Mouse (Mus musculus) Muller cell, postnatal 12 days (primary cell): ENCODE measurements around the gene Arhgdib.

Source experiments
- DNase-seq: peaks from one replicate; pipeline ENCODE4 v3.0.0-alpha.2; 2015; ENCODE audit errors: inconsistent ontology term

The Arhgdib gene

DNA sequence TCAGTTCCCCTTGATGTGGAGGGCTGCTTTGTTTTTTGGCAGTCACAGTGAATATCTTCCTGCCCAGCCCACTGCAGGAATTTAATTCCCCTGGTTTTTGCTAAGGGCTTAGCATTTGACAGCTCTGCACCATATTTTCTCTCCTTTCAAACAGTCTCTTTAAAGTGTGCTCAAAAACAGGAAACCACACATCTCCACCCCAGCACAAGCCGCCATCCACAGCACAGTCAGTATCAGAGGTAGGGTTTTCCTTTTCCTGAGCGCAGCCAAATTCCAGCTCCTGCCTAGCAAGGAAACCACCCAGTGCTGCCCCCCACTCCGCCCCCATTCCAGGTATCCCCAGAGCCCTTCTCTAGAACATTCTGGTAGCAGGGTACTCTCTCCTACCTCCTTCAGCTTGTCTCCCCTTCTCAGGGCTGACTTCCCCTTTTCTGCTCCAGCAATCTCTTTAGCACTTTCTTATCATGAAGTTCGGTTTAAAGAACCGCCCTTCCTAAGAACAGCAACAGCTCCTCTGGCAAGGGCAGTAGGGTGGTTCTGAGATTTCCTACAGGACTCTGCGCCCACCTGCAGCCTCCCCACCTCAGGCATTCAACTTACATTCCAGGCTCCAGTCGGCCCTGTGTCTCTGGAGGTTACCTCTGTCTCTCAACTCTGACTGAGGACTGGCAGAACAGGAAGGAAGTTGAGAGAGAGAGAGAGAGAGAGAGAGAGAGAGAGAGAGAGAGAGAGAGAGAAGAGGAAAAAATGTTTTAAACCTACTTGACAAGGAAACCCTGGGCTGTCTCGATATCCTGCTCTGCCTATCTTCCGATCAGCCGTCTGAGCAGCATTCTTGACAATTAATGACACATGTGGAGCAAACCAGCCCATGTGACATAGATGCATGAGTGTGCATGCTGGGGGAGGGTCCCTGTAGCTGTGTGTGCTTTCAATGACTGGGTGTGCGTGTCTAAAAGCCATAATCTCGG is at the start of gene Arhgdib:
TSS of gene Arhgdib (minus strand) at position 849 of the 971 bp plus-strand sequence.
- no peak for DNase-seq

DNA sequence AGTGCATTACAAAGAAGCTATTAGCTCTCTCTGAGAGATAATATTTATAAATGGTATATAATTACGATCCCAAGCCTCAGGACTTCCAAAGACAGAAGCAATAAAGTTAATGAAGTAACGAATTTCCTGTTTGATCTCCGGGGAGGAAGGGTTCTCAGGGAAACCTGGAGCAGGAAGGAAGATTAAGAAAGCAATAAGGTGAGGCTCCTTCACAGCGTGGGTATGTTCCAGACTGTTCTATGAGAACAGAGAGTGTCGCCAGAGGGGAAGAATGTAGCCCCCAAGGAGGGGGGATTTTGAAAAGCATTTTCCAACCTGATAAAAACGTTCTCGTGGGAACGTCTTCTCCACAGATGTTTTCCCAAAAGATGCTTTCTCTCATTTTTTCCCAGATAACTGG is 48.9 kb upstream of the Arhgdib start:
- no peak for DNase-seq

DNA sequence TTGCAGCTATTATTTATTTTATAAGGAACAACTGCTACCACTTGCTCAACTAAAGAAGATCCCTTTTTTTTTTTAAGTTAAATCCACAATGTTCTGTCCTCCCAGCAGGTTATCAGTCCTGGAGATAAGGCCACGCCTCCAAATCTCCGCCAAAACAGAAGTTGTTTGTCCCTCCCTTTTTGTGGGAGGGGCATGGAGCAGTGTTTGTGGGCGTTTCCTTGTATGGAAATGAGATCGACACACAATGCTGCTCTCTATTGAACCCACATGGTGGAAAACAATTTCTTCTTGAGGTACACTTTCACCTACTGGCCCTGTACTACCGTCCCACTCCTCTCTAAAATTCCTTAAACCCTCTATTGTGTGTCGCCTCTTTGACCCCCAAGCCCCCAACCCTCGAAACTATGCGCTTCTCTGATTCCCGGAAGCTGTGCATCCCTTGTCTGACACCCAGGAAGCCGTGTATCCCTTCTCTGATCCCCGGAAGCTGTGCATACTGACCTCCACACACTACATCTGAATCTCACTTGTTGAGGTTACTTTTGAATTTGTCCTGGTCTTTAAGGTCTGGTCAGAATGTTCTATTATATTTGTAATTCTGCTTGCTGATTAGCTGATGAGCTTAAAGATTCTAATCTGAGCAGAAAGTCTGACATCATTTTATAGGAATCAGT is 48.3 kb upstream of the Arhgdib start:
- DNase-seq = no peak

DNA sequence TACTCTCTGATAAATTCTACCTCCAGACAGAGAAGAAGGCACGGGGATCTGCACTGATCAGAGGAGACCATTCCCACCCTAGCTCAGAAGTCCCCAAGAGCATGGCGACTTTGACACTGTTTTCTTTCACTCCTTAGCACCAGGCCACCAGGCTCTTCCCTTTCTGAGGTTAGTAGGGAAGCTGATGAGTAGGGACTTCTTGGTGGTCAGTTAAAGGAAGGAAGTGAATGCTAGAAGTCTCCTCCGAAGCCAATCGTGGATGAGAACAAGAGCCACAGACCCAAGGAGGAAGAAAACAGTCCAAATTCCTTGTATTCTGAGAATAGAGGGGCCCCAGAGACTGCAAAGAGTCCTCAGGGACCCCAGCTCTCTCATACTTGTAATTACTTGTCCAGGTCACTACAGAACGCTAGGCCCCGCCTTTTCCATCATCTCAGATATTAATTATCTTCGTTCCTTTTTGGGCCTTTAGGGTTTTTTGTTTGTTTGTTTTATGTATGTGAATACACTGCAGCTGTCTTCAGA is 46.9 kb upstream of the Arhgdib start:
- no peak for DNase-seq

DNA sequence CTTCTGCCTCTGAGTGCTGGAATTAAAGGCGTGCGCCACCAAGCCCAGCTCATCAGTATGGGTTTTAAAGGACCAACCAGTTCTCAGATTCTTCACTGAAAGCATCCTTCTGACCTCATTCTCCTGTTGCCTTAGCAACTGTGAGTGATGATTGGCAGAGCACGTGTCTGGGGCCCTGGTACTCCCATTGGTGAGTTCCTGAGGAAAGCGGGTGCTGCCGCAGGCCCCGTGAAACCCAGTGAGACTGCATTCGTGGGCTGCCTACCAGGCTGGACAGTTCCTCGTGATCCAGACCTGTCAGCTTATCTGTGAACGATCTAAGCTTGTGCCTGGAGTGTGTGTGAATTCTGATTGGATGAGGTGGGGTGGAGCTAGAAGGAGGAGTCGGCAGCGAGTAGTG is 45.0 kb upstream of the Arhgdib start:
- DNase-seq = no peak

DNA sequence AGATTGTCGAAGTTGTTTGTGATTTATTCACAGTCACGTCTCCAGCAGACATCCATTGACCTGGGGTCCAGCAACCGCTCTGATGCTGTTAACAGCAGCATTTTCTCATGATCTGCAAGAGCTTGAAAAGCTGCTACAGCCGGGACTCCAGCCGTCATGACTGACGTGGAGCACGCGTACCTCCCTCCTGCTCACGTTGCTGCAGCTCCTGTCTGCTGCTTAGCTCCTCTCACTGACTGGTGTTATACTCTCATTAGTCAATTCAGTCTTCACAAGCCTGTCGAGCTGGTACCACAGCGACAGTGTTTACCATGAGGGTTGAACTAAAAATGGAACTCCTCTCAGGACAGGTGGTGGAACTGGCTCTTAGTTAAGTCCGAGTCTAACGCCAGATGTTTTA is 44.3 kb upstream of the Arhgdib start:
- no peak for DNase-seq

DNA sequence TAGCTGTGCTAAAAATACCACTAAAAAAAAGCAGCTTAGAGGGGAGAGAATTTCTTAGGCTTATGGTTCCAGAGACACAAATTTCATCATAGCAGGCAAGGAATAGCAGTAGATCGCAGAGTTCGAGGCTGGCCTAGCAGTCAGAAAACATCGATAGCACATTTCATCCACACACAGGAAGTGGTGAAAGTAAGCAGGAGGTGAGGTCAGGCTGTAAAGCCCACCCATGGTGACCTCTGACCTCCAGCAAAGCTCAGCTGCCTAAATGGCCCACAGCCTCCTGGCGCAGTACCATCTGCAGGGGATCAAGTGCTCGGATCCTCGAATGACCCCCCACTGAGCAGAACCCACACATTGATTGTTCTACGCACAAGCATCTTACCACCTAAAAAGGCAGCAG is 41.5 kb upstream of the Arhgdib start:
- no peak for DNase-seq

DNA sequence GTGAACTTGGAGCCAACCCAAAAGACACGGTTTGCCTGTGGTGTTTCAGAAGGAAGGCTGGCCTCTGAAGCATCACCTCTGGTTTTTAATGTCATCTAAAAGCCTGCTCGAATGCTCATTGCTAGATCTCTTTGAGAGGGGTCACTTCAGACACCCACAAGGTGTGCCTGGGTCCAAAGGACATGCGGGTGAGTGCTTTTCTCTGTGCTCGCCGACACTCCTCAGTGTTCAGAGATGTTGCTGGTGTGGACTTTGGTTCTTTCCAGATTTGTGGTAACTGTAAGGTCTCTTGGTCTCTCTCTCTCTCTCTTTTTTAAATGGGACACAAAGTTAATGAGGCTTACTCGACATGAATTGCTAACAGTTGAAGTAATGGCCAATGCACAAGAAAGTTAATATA is 40.9 kb upstream of the Arhgdib start:
- DNase-seq = no peak

DNA sequence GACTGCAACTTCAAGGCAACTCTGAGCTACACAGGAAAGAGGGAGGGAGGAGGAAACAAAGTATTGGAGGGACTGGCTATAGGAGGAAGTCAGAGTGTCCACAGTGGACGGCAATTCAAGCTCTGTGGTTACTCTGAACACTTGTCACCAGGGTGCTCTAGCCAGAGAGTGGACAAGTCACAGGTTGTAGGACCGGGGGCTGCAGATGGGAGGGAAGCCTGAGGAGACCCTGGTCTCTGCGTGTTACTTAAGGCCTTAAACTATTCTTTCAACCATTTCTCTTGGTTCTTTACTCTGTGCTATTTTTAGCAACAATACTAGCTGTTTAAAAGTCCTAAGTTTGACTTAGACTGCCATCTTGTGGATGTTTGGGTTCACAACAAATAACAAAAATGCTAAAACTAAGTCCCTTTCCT is 38.6 kb upstream of the Arhgdib start:
- peak; percentile 49 for DNase-seq

DNA sequence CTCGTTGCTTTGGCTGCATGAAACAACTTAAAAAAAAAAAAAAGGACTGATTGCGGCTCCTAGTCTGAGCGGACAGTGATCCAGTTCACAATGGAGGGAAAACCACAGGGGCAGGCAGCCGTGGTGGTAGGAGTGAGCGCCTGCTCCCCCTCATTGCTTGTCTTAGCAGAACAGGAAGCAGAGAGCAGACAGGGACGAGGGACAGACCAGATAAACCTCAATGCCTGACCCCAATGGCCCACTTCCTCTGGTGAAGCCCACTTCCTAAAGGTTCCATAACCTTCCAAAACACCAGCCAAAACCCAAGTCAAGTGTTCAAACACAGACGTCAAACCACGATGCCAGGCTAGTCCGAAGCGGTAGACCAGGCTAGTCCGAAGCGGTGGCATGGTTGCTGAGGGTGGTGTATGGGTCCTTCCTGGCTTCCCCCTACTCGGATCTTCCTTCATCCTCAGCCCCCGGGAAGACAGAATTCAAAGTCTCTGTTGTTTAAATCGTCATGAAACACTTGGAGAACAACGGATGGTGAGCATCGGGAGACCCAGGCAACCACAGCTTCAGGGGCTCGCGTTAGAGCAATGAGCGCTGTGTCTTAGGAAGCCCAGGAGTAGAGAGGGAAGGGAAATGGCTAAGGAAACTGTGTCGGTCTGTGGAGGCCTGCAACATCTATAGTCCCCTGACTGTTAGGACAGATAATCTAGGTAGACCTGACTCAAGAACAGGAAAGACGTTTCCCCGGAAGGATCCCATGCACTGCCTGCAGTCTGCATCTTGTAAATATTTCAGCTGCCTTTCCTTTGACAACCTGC is 37.8 kb upstream of the Arhgdib start:
- DNase-seq = no peak

DNA sequence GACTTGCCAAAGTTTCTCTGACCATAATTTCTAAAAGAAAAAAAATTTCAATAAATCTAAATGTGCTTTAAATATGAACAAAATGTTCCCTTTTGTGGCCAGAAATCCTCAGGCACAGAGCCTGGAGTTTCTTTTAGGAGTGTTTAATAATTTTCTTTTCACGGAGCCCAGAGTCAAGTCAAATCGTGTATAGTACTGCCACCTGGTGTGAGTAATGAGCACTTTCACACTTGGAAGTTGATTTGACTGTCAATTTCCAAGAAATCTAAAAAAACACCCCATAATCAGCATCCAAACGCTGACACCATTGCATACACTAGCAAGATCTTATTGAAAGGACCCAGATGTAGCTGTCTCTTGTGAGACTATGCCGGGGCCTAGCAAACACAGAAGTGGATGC is 27.2 kb upstream of the Arhgdib start:
- peak; percentile 20 for DNase-seq

DNA sequence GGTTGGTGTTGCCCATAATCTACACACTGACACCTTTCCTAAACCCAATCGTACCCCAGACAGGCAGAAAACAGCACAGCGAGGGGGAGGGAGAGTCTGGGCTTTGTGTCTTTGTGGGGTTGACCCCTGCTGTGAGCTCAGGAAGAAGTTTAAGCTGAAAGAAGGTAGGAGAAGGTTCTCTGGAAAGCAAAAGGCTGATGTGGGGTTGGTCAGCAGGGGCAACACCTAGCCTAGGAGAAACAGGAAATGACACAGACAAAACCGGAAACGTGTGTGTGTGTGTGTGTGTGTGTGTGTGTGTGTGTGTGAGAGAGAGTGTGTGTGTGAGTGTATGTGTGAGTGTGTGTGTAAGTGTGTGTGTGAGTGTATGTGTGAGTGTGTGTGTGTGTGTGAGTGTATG is 25.8 kb upstream of the Arhgdib start:
- DNase-seq = no peak

DNA sequence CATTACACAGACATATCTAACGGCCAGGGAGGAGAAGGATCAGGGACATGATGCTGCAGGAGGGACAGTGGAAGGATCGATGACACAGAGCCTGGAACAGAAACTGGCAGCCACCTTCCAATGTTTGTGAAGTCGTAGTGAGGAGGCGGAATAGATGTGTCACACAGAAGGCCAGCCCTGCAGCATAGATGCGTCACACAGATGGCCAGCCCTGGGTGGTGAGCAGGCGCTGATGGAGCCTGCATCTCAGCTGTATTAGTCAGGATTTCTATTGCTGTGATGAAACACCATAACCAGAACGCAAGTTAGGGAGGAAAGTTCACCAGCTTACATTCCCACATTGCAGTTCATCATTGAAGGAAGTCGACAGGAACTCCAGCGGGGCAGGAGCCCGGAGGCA is 24.2 kb upstream of the Arhgdib start:
- DNase-seq = peak; percentile 35

DNA sequence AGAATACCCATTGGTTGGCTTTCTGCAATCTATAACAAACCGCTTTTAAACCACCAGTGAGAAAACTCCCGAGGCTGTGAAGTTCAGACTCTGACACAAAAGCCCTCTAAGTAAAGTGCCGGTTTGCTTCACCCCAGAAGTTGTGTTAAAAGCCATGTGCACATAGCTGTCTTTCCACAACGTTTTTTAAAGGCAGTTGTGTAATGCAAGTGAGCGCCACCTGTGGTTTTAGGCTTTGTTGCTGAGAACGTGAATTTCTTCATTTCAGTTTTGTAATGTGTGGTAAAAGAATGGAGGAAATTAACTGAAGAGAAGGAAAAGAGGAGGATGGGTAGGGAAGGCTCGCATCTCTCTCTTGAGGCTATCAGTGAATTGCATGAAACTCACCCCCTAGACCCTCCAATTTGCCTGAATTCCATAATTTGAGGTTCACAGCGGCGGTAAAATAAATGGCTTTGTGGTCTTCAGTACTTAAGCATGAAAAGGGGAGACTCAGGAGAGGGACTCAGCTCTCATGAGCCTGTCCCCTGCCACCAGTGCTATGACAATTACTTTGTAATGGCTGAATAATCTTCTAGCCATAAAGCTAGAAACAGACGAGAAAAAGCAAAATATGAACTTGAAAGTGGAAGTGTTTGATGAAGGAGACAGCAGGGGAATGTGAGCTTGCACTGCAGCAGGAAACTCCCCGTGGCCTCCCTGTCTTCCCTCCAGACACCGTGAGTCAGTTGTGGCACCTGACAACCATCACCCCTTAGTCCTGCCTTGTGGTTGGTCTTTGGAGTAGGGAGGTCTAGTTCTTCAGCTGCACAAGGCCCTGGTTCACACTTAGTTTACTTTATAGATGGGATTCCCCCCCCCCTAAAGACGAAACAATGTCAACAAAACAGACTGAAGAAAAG is 23.2 kb upstream of the Arhgdib start:
- DNase-seq = no peak

DNA sequence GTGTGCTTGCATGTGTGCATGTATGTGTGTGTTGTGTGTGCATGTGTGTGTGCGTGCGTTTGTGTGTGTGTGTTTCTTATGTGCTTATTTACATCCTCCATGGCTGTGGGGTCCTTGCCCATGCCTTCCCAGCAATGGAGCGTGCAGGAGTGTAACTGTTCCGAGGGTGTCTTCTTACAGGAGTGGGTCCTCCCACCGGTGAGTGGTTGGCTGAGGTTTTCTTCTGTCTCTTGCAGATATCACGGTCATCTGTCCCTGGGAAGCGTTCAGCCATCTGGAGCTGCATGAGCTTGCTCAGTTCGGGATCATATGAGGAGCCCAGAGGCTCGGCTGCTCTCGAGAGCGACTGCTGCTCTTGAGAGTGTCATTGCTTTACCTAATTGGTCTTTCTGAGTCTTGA is 21.3 kb upstream of the Arhgdib start:
- no peak for DNase-seq

DNA sequence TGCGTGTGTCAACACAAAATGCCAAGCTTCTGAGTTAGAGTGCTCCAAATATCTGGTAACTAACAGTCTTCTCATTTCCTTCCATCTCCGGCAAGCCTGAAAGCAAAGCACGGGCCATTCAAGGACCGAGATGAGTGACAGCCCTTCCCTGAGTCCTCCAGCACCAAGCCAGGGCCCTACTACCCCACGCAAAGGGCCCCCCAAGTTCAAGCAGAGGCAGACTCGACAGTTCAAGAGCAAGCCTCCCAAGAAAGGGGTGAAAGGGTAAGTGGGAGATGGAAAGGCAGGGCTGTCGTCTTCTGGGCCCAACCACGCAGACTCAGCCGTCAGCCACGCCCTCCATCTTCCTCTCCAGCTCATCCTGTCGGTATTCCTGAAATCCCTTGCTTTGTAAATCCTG is 17.4 kb upstream of the Arhgdib start:
- DNase-seq = no peak

DNA sequence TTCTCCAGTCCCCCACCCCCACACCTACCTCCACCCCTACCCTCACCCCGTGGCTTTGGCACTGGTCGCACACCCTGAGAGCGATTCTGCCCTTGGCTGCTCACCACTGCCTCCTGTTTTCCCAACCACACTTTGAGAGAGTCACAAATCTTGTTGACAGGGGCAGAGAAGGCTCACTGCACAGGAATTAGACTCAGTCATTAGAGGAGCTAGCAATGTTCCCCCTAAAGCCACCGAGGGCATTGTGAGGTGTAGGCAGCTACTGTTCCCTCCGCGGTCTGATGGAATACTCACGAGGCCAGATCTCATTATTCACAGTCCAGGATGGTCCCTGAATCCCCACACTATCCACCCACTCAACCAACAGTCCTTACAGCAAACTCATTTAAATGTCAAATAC is 15.4 kb upstream of the Arhgdib start:
- DNase-seq = no peak

DNA sequence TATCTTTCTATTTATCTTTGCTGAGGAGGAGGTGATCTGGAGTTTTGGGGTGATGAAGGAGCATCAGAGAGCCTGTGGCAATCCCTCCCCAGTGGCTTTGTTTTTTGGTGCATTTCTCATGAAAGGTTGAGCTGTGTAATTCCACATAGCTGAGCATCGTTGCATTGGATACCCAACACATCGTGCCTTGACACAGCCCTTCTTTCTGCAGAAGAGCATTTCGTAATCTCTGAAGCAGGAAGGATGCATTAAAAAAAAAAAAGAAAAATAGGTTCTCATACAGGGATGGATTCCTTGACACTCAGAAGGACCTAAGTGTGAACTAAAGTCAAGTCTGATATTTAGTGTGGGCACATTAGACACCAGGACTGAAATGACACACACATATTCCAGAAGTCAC is 13.5 kb upstream of the Arhgdib start:
- DNase-seq = no peak

DNA sequence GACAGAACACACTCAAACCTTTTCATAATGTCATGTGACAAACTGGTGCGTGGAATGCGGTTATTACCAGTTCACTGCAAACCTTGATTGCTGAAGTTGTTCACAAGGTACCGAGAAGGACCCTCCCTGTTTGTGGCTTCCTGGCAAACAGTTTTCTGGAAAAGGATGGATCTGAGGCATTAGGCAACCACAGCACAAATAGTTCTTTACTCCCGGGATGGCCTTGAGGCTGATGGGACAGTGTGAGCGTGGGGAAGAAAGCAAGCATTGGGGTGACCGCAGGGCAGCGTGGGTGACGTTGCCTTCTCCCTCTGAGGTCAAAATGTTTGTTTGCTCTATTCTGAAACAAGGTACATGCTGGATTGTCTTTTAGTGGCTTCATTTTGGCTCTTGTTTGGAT is 13.0 kb upstream of the Arhgdib start:
- no peak for DNase-seq

DNA sequence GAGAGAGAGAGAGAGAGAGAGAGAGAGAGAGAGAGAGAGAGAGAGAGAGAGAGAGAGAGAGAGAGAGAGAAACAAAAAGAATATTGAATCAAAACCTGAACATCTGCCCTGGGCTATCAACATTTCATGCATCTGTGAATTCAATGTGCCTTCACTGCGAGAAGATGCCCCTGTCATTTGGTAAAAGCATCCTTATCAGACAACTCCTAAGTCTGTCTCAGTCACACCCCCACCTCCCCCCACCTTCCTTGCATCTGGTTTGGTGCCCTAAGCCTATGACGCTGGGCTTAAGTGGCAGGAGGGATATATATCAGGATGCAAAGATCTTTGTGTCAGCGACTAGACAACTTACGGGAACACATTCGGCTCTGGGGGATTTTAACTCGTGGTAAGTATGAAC is 12.5 kb upstream of the Arhgdib start:
- no peak for DNase-seq

DNA sequence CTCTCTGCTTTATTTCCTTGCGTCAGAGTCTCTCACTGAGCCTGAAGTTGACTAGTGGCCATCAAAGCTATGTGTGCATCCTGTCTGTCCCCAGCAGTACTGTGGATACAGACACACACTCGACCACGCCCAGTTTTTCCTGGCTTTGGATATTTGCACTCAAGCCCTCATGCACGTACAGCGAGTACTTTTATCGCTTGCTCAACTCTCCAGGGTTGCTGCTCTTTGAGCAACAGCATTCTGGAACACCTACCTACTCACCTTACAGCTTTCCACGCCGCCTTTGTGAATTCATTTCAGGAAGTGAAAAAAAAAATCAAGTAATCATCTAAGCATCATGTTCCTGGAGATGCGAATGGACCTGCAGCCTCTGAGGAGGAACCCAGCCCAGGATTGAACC is 11.2 kb upstream of the Arhgdib start:
- DNase-seq = no peak
